Mouse (Mus musculus) adrenal gland, postnatal 14 days (tissue): ENCODE results near the gene Cdk15. TPM values are rescaled to one million over a fixed set of nuclear protein-coding genes. Genes with fewer than 3 reads are reported as not detected.

Source experiments
- DNase-seq: peaks from one replicate; pipeline ENCODE4 v3.0.0; 2021; ENCODE audit warnings: mixed read lengths
- total RNA-seq: library from RNA; stranded (reverse); gene quantifications from 2 replicates; pipeline ENCODE4 v1.2.3, GENCODE M21; 2021

The Cdk15 gene
- total RNA-seq, 1 experiment from 2014 or later: not detected

- no peak for DNase-seq
Observed at GRCm38 (mm10) chr1:59380926-59381325, 124.2 kb downstream of the Cdk15 start.

- DNase-seq: no peak
Observed at GRCm38 (mm10) chr1:59381483-59381882, 124.8 kb downstream of the Cdk15 start.

GRCm38 (mm10) chr1:59382516-59382915, 125.8 kb downstream of the Cdk15 start:
- DNase-seq: no peak

GRCm38 (mm10) chr1:59383049-59383610, 126.4 kb downstream of the Cdk15 start:
- no peak for DNase-seq

- no peak for DNase-seq
Observed at GRCm38 (mm10) chr1:59384400-59384799, 127.7 kb downstream of the Cdk15 start.

- no peak for DNase-seq
Observed at GRCm38 (mm10) chr1:59385641-59386040, 128.9 kb downstream of the Cdk15 start.

GRCm38 (mm10) chr1:59387542-59388314, 131.0 kb downstream of the Cdk15 start:
- DNase-seq: no peak

- no peak for DNase-seq
Observed at GRCm38 (mm10) chr1:59389181-59389580, 132.5 kb downstream of the Cdk15 start.

- DNase-seq: peak; percentile 34
Observed at GRCm38 (mm10) chr1:59391736-59392135, 135.0 kb downstream of the Cdk15 start.

GRCm38 (mm10) chr1:59394072-59394471, 137.4 kb downstream of the Cdk15 start:
- DNase-seq: no peak

GRCm38 (mm10) chr1:59394616-59395015, 137.9 kb downstream of the Cdk15 start:
- no peak for DNase-seq

GRCm38 (mm10) chr1:59395992-59396391, 139.3 kb downstream of the Cdk15 start:
- DNase-seq: no peak

GRCm38 (mm10) chr1:59399554-59400325, 143.0 kb downstream of the Cdk15 start:
- DNase-seq: no peak

- DNase-seq: no peak
Observed at GRCm38 (mm10) chr1:59401253-59401652, 144.5 kb downstream of the Cdk15 start.

Other genes with a start within 250 kb of the Cdk15 start
- gene C2cd6, start 162.0 kb upstream of the Cdk15 start, total RNA-seq: not detected in 2 replicates
- 16.1 and 17.1 TPM in 2 replicates for gene Tmem237, start 136.5 kb upstream of the Cdk15 start, total RNA-seq
- gene Mpp4, start 93.5 kb upstream of the Cdk15 start, total RNA-seq: 0.23 and 0.33 TPM in 2 replicates
- gene Als2, start 19.7 kb upstream of the Cdk15 start, total RNA-seq: 13.2 and 14.4 TPM in 2 replicates
- gene Fzd7, start 225.5 kb downstream of the Cdk15 start, total RNA-seq: 13.7 and 13.9 TPM in 2 replicates